ENCODE assay signal across 8 mouse cellular contexts in the genomic region with DNA sequence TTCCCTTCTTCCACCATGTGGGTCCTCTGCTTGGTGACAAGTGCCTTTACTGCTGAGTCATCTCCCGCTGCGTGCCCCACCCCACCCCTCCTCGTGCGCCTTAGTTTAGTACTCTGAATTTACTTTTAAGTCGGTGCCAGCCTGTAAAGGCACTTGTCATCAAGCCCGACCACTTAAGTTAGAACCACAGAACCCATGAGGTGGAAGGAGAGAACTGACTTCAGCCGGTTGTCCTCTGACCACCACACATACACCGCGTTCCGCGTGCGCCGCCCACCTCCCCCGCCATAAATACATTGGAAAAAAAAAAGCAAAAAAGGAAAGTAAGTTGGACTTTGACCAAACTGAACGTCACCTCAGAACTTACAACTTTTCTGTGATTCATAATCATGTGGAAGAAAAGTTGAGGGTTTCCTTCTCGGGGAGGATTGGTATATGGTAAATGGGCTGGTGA. TPM values are rescaled to one million over a fixed set of nuclear protein-coding genes. Genes with fewer than 3 reads are reported as not detected.
DNase-seq lines count a peak whose midpoint lies in the region; ATAC-seq lines count a peak whose summit lies in the region.

No protein-coding gene starts in this region.

- H3K36me3 ChIP-seq in embryonic facial prominence, embryonic 14.5 days (ENCODE audit: control insufficient read depth, insufficient read depth, low read length), result no peaks in the 10 kb centered on the region

- H3K9me3 ChIP-seq in embryonic facial prominence, embryonic 14.5 days (ENCODE audit: control insufficient read depth, low read length), result no peaks in the 10 kb centered on the region

- no peaks in the 10 kb centered on the region for H3K27me3 ChIP-seq in embryonic facial prominence, embryonic 14.5 days (replicated peaks; ENCODE audit: control insufficient read depth, insufficient read depth, low read length)

- peak overlapping the region; percentile 58 for H3K4me3 ChIP-seq in embryonic facial prominence, embryonic 14.5 days (ENCODE audit: low read depth, low read length)

- H3K27ac ChIP-seq in embryonic facial prominence, embryonic 14.5 days (replicated peaks; ENCODE audit: low read depth, low read length), result no peak overlapping the region

- peak; percentile 11 to 16 for DNase-seq in spleen, postnatal 36 days (ENCODE audit: low spot score in 2 of 2)
- DNase-seq in spleen, adult 12 weeks (ENCODE audit: low spot score), result no peak
- DNase-seq in embryonic facial prominence, embryonic 14.5 days (ENCODE audit: low spot score), result no peak
- DNase-seq in induced T-regulatory cell, adult 2 months (ENCODE audit: low read depth), result peak; percentile 75
- DNase-seq in thymus, postnatal 4 days, result peak; percentile 57
- no peak for DNase-seq in right cerebral cortex, adult 18-20 months
- no peak for DNase-seq in kidney, postnatal 10 days

- ATAC-seq in embryonic facial prominence, embryonic 14.5 days (ENCODE audit: low read depth), result no peak
- peak; percentile 43 for ATAC-seq in megakaryocyte, adult 5-6 weeks (ENCODE audit: poor library complexity, severe bottlenecking)

- H3K9ac ChIP-seq in embryonic facial prominence, embryonic 14.5 days (ENCODE audit: low read depth, low read length), result peak overlapping the region; percentile 75

- H3K4me1 ChIP-seq in embryonic facial prominence, embryonic 14.5 days (ENCODE audit: control insufficient read depth, insufficient read depth, low read length), result peaks cover 16% of the 10 kb centered on the region

- WGBS in embryonic facial prominence, embryonic 14.5 days, result 30% methylated on average over 16 of the region's 16 CpGs

- H3K4me2 ChIP-seq in embryonic facial prominence, embryonic 14.5 days (ENCODE audit: low read depth, low read length), result peak overlapping the region; percentile 97

RNA-seq across cellular contexts. Expression of a gene that starts 31.4 kb away (rescaled TPM):
- 14.9 and 16.7 TPM in 2 replicates for polyA plus RNA-seq in embryonic facial prominence, embryonic 14.5 days (2014; fragmentation: Nextera tagmentation; extraction: Ambion mirVana)
- 79.7 and 88.1 TPM in 2 replicates for total RNA-seq in megakaryocyte, adult 5-6 weeks (2015)
- 38.6 and 50.0 TPM in 2 replicates for total RNA-seq in megakaryocyte, adult 5-6 weeks (2017)

Comparison
In these comparisons a context has a peak if more than half of its experiments do, and no peak if none do; other contexts are left out.
1. DNase-seq: peak in spleen, postnatal 36 days (2 of 2), induced T-regulatory cell, adult 2 months (single experiment) and thymus, postnatal 4 days (single experiment); none in spleen, adult 12 weeks (single experiment), embryonic facial prominence, embryonic 14.5 days (single experiment), right cerebral cortex, adult 18-20 months (single experiment) and kidney, postnatal 10 days (single experiment).